Mouse (Mus musculus): ENCODE data around the gene Dcst1. TPM values are rescaled to one million over a fixed set of nuclear protein-coding genes. Genes with fewer than 3 reads are reported as not detected.

The Dcst1 gene
- polyA plus RNA-seq, 1 experiment from 2014 or later = 23.5 TPM

DNA sequence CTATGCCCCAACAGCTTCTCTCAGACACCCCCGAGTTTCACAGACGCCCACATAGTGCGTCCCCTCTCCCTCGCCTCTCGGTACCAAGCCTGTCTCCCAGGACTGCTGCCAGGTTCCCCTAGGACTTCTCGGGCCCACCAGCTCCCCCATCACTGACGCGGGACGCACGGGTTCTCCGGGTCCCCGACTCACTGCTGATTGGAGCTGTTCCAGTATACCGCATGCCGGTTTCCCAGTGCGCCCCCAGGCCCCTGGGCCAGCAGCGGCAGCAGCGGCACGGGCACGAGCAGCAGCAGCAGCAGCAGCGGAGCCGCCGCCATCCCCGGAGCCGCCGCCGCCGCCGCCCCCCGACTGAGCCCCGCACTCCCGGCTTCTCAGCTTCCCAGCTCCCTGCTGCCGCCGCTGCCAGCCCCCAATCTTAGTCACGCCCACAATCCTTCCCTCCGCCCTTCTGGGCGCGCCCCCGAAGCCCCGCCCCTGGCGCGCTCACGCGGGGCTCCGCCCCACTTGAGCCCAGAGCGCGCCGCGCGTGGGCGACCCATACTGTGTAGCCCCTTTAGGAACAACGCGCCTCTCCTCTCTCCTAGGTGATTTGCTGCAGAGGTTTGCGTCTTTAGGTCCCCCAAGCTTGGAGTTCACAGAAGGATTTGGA is 42.4 kb downstream of the Dcst1 start, which contains the start of gene Efna3:
Efna3 (minus strand) TSS at position 452 of the 652 bp plus-strand sequence.
- peaks cover 41% of the 10 kb centered on the region for H3K27me3 ChIP-seq (replicated peaks; ENCODE audit: control insufficient read depth, insufficient read depth, low read length)
- no peak for TF ChIP-seq CTCF (IDR thresholded peaks at IDR 0.05; ENCODE audit: low read depth)
- ATAC-seq = peak; percentile 23; the same call in 1 of the 2 replicates
- H3K9me3 ChIP-seq (ENCODE audit: control insufficient read depth) = no peaks in the 10 kb centered on the region
- H3K4me2 ChIP-seq (replicated peaks; ENCODE audit: low read depth) = peak within 1 kb of the TSS; percentile 100
- H3K4me1 ChIP-seq (replicated peaks; ENCODE audit: control insufficient read depth, insufficient read depth, low read length) = peaks cover 7% of the 10 kb centered on the region; the same call in 1 of the 2 replicates
- no peak within 1 kb of the TSS for H3K27ac ChIP-seq (ENCODE audit: low read depth, low read length)
- WGBS = under 1% methylated on average over 52 of the region's 53 CpGs
- H3K4me3 ChIP-seq (ENCODE audit: low read depth, low read length) = peak within 1 kb of the TSS; percentile 59
- no peak within 1 kb of the TSS for H3K9ac ChIP-seq (ENCODE audit: low read depth, low read length)
- H3K36me3 ChIP-seq (ENCODE audit: control insufficient read depth, insufficient read depth) = no peaks in the 10 kb centered on the region

DNA sequence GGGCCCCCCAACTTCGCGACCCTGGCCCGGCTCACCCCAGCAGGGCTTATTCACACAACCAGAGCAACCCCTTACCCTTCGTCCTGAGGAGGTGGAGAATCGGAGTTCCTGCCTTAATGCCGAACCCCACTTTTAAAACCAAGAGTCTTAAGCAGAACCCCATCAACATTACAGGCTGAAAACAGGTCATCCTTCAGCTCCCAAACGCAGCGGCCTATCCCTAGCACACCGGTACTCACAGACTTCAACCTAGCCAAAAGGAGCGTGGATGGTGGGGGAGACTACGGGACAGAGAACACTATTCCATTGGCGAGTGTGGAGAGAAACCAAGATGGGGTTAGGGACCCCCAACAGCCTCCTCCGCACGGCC is 42.9 kb downstream of the Dcst1 start:
- no peak for TF ChIP-seq CTCF (IDR thresholded peaks at IDR 0.05; ENCODE audit: low read depth)
- Histone ChIP-seq H3K27ac (ENCODE audit: low read depth, low read length) (no peak overlapping the region), H3K9ac (ENCODE audit: low read depth, low read length) (no peak overlapping the region), H3K4me1 (replicated peaks; ENCODE audit: control insufficient read depth, insufficient read depth, low read length) (peaks cover 7% of the 10 kb centered on the region; the same call in 1 of the 2 replicates), H3K27me3 (replicated peaks; ENCODE audit: control insufficient read depth, insufficient read depth, low read length) (peaks cover 41% of the 10 kb centered on the region), H3K4me2 (replicated peaks; ENCODE audit: low read depth) (peak overlapping the region; percentile 100), H3K36me3 (ENCODE audit: control insufficient read depth, insufficient read depth) (no peaks in the 10 kb centered on the region), H3K4me3 (ENCODE audit: low read depth, low read length) (peak overlapping the region; percentile 59), H3K9me3 (ENCODE audit: control insufficient read depth) (no peaks in the 10 kb centered on the region)
- ATAC-seq = no peak
- 5% methylated on average over 14 of the region's 14 CpGs for WGBS

DNA sequence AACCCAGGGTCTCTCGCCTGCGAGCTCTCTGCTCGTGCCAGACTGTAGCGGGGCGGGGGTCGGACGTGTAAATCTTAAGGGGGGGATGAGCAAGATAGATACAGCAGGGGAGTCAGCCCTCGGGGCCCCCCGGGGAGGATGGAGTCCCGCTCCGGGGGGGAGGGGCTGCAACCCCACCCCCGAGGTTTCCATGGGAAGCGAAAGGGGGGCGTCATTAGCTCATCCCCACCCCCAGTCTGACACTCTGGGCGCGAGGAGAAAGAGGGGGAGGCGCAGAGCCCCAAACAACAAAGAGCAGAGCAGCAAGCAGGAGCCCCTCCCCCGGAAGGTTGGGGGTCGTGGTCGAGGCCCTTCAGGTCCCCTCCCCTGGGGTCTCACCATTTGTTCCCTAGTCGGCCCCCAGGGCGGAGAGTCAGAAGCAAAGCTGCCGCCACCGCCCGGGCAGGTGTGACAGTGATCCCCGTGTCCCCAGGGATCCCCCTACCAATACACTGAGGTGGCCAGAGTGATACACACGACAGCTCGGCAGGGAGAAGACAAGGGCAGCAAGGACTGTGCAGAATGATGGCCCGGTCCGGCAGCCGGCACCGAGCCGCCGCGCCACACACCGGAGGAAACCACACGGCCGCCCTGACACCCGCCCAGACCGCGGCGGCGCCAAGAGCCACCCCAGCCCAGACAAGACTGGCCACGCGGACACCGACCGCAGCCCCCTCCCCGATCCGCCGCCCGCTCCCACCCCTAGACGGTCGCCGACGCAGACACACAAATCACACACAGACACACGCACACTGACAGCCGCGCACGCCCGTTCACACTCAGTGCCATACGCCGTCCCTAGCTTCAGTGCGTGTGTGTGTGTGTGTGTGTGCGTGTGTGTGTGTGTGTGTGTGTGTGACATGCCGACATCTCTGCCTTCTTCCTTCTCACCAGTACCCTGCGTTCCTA is 43.6 kb downstream of the Dcst1 start:
- WGBS = under 1% methylated on average over 58 of the region's 66 CpGs
- ATAC-seq = no peak; the same call in 1 of the 2 replicates
- peaks cover 8% of the 10 kb centered on the region; the same call in 1 of the 2 replicates for H3K4me1 ChIP-seq (replicated peaks; ENCODE audit: control insufficient read depth, insufficient read depth, low read length)
- peak overlapping the region; percentile 100 for H3K4me2 ChIP-seq (replicated peaks; ENCODE audit: low read depth)
- H3K27me3 ChIP-seq (replicated peaks; ENCODE audit: control insufficient read depth, insufficient read depth, low read length) = peaks cover 41% of the 10 kb centered on the region
- H3K36me3 ChIP-seq (ENCODE audit: control insufficient read depth, insufficient read depth) = no peaks in the 10 kb centered on the region
- H3K9me3 ChIP-seq (ENCODE audit: control insufficient read depth) = no peaks in the 10 kb centered on the region
- no peak overlapping the region; the same call in 1 of the 2 replicates for H3K9ac ChIP-seq (ENCODE audit: low read depth, low read length)
- no peak overlapping the region for H3K27ac ChIP-seq (ENCODE audit: low read depth, low read length)
- TF ChIP-seq CTCF (IDR thresholded peaks at IDR 0.05; ENCODE audit: low read depth) = no peak
- peak overlapping the region; percentile 59 for H3K4me3 ChIP-seq (ENCODE audit: low read depth, low read length)

- Histone ChIP-seq H3K4me2 (replicated peaks; ENCODE audit: low read depth) (peak overlapping the region; percentile 100), H3K9ac (ENCODE audit: low read depth, low read length) (peak overlapping the region; percentile 17; the same call in 1 of the 2 replicates), H3K36me3 (ENCODE audit: control insufficient read depth, insufficient read depth) (no peaks in the 10 kb centered on the region), H3K9me3 (ENCODE audit: control insufficient read depth) (no peaks in the 10 kb centered on the region), H3K4me1 (replicated peaks; ENCODE audit: control insufficient read depth, insufficient read depth, low read length) (peaks cover 15% of the 10 kb centered on the region; the same call in 1 of the 2 replicates), H3K27me3 (replicated peaks; ENCODE audit: control insufficient read depth, insufficient read depth, low read length) (peaks cover 41% of the 10 kb centered on the region), H3K4me3 (ENCODE audit: low read depth, low read length) (peak overlapping the region; percentile 59), H3K27ac (ENCODE audit: low read depth, low read length) (no peak overlapping the region)
- under 1% methylated on average over 41 of the region's 41 CpGs for WGBS
- no peak for ATAC-seq
- no peak for TF ChIP-seq CTCF (IDR thresholded peaks at IDR 0.05; ENCODE audit: low read depth)
These were observed 44.4 kb downstream of the Dcst1 start for GRCm38 (mm10) chr3:89320581-89321182.

GRCm38 (mm10) chr3:89319591-89320350 is 45.3 kb downstream of the Dcst1 start:
- H3K4me1 ChIP-seq (replicated peaks; ENCODE audit: control insufficient read depth, insufficient read depth, low read length) = peaks cover 17% of the 10 kb centered on the region; the same call in 1 of the 2 replicates
- 2% methylated on average over 57 of the region's 58 CpGs for WGBS
- H3K27ac ChIP-seq (ENCODE audit: low read depth, low read length) = no peak overlapping the region
- peaks cover 41% of the 10 kb centered on the region for H3K27me3 ChIP-seq (replicated peaks; ENCODE audit: control insufficient read depth, insufficient read depth, low read length)
- H3K9ac ChIP-seq (ENCODE audit: low read depth, low read length) = no peak overlapping the region
- no peak for ATAC-seq
- peak overlapping the region; percentile 59 for H3K4me3 ChIP-seq (ENCODE audit: low read depth, low read length)
- H3K4me2 ChIP-seq (replicated peaks; ENCODE audit: low read depth) = peak overlapping the region; percentile 100
- no peaks in the 10 kb centered on the region for H3K9me3 ChIP-seq (ENCODE audit: control insufficient read depth)
- no peaks in the 10 kb centered on the region for H3K36me3 ChIP-seq (ENCODE audit: control insufficient read depth, insufficient read depth)
- no peak for TF ChIP-seq CTCF (IDR thresholded peaks at IDR 0.05; ENCODE audit: low read depth)
